Mouse (Mus musculus): Measurements from ENCODE around the gene Hipk4. TPM values are rescaled to one million over a fixed set of nuclear protein-coding genes. Genes with fewer than 3 reads are reported as not detected.
A peak's percentile ranks its signal among the peaks of the same experiment; 100 is the strongest.

Hipk4 gene
- total and polyA plus RNA-seq, 2 experiments from 2014 or later: 0.73 to 1.6 TPM

GRCm38 (mm10) chr7:27486770-27487697 is 36.0 kb upstream of the Hipk4 start, which contains the start of gene Sertad1:
TSS of gene Sertad1 (plus strand) at chr7:27486910.
- Histone ChIP-seq H3K4me1 (ENCODE audit: insufficient read depth, low read length) (no peaks in the 10 kb centered on the region; the same call in 1 of the 2 replicates), H3K27ac (peak within 1 kb of the TSS; percentile 93), H3K9ac (replicated peaks; ENCODE audit: low read length) (peak within 1 kb of the TSS; percentile 89), H3K4me3 (ENCODE audit: low read length) (peak within 1 kb of the TSS; percentile 78), H3K36me3 (ENCODE audit: insufficient read depth, low read length) (no peaks in the 10 kb centered on the region), H3K27me3 (ENCODE audit: insufficient read depth, low read length) (no peaks in the 10 kb centered on the region), H3K4me2 (ENCODE audit: low read depth, low read length) (peak within 1 kb of the TSS; percentile 55), H3K9me3 (ENCODE audit: low read length) (no peaks in the 10 kb centered on the region)
- peak; percentile 57 for TF ChIP-seq CTCF (IDR thresholded peaks at IDR 0.05; ENCODE audit: low read depth)
- DNase-seq (ENCODE audit: low spot score) (peak; percentile 99), ATAC-seq (peak; percentile 98)
- WGBS: under 1% methylated on average over 56 of the region's 80 CpGs

GRCm38 (mm10) chr7:27487740-27488268 is 35.3 kb upstream of the Hipk4 start:
- Histone ChIP-seq H3K4me2 (ENCODE audit: low read depth, low read length) (peak overlapping the region; percentile 55), H3K4me3 (ENCODE audit: low read length) (peak overlapping the region; percentile 78), H3K9me3 (ENCODE audit: low read length) (no peaks in the 10 kb centered on the region), H3K27me3 (ENCODE audit: insufficient read depth, low read length) (no peaks in the 10 kb centered on the region), H3K27ac (peak overlapping the region; percentile 93), H3K36me3 (ENCODE audit: insufficient read depth, low read length) (no peaks in the 10 kb centered on the region), H3K9ac (replicated peaks; ENCODE audit: low read length) (peak overlapping the region; percentile 89), H3K4me1 (ENCODE audit: insufficient read depth, low read length) (no peaks in the 10 kb centered on the region; the same call in 1 of the 2 replicates)
- no peak for ATAC-seq
- DNase-seq (ENCODE audit: low spot score): no peak
- WGBS: 4% methylated on average over 13 of the region's 13 CpGs
- no peak for TF ChIP-seq CTCF (IDR thresholded peaks at IDR 0.05; ENCODE audit: low read depth)

GRCm38 (mm10) chr7:27489270-27489869 is 33.7 kb upstream of the Hipk4 start:
- no peak for TF ChIP-seq CTCF (IDR thresholded peaks at IDR 0.05; ENCODE audit: low read depth)
- no peaks in the 10 kb centered on the region for H3K27me3 ChIP-seq (ENCODE audit: insufficient read depth, low read length)
- DNase-seq (ENCODE audit: low spot score): no peak
- 88% methylated on average over 25 of the region's 25 CpGs for WGBS
- no peak overlapping the region for H3K4me3 ChIP-seq (ENCODE audit: low read length)
- ATAC-seq: no peak
- H3K36me3 ChIP-seq (ENCODE audit: insufficient read depth, low read length): no peaks in the 10 kb centered on the region
- H3K9ac ChIP-seq (replicated peaks; ENCODE audit: low read length): no peak overlapping the region
- H3K4me1 ChIP-seq (ENCODE audit: insufficient read depth, low read length): no peaks in the 10 kb centered on the region; the same call in 1 of the 2 replicates
- no peak overlapping the region for H3K4me2 ChIP-seq (ENCODE audit: low read depth, low read length)
- H3K27ac ChIP-seq: no peak overlapping the region
- H3K9me3 ChIP-seq (ENCODE audit: low read length): no peaks in the 10 kb centered on the region

GRCm38 (mm10) chr7:27490227-27490542 is 32.9 kb upstream of the Hipk4 start:
- peak overlapping the region; percentile 23 for H3K4me3 ChIP-seq (ENCODE audit: low read length)
- no peak for ATAC-seq
- no peak for TF ChIP-seq CTCF (IDR thresholded peaks at IDR 0.05; ENCODE audit: low read depth)
- no peaks in the 10 kb centered on the region for H3K27me3 ChIP-seq (ENCODE audit: insufficient read depth, low read length)
- WGBS: 51% methylated on average over 4 of the region's 4 CpGs
- H3K27ac ChIP-seq: peak overlapping the region; percentile 42
- H3K4me2 ChIP-seq (ENCODE audit: low read depth, low read length): peak overlapping the region; percentile 51
- no peaks in the 10 kb centered on the region for H3K9me3 ChIP-seq (ENCODE audit: low read length)
- H3K36me3 ChIP-seq (ENCODE audit: insufficient read depth, low read length): no peaks in the 10 kb centered on the region
- H3K4me1 ChIP-seq (ENCODE audit: insufficient read depth, low read length): no peaks in the 10 kb centered on the region; the same call in 1 of the 2 replicates
- no peak for DNase-seq (ENCODE audit: low spot score)
- peak overlapping the region; percentile 30; the same call in 1 of the 2 replicates for H3K9ac ChIP-seq (replicated peaks; ENCODE audit: low read length)

GRCm38 (mm10) chr7:27490543-27491329 is 32.3 kb upstream of the Hipk4 start:
- peak; percentile 22; the same call in 1 of the 2 replicates for ATAC-seq

GRCm38 (mm10) chr7:27491856-27492255 is 31.2 kb upstream of the Hipk4 start:
- DNase-seq (ENCODE audit: low spot score): no peak
- Histone ChIP-seq H3K27ac (no peak overlapping the region), H3K36me3 (ENCODE audit: insufficient read depth, low read length) (no peaks in the 10 kb centered on the region), H3K9me3 (ENCODE audit: low read length) (no peaks in the 10 kb centered on the region), H3K4me3 (ENCODE audit: low read length) (no peak overlapping the region), H3K4me1 (ENCODE audit: insufficient read depth, low read length) (no peaks in the 10 kb centered on the region; the same call in 1 of the 2 replicates), H3K4me2 (ENCODE audit: low read depth, low read length) (no peak overlapping the region), H3K9ac (replicated peaks; ENCODE audit: low read length) (no peak overlapping the region), H3K27me3 (ENCODE audit: insufficient read depth, low read length) (no peaks in the 10 kb centered on the region)
- no peak for TF ChIP-seq CTCF (IDR thresholded peaks at IDR 0.05; ENCODE audit: low read depth)
- 71% methylated on average over 7 of the region's 7 CpGs for WGBS
- ATAC-seq: no peak

More at GRCm38 (mm10) chr7:27490543-27491329, 32.3 kb upstream of the Hipk4 start:
- Histone ChIP-seq H3K9ac (replicated peaks; ENCODE audit: low read length) (peak overlapping the region; percentile 30; the same call in 1 of the 2 replicates), H3K27ac (peak overlapping the region; percentile 42), H3K4me3 (ENCODE audit: low read length) (peak overlapping the region; percentile 23), H3K4me1 (ENCODE audit: insufficient read depth, low read length) (no peaks in the 10 kb centered on the region; the same call in 1 of the 2 replicates), H3K27me3 (ENCODE audit: insufficient read depth, low read length) (no peaks in the 10 kb centered on the region), H3K4me2 (ENCODE audit: low read depth, low read length) (peak overlapping the region; percentile 51), H3K9me3 (ENCODE audit: low read length) (no peaks in the 10 kb centered on the region), H3K36me3 (ENCODE audit: insufficient read depth, low read length) (no peaks in the 10 kb centered on the region)
- WGBS: 4% methylated on average over 30 of the region's 33 CpGs
- peak; percentile 57 for TF ChIP-seq CTCF (IDR thresholded peaks at IDR 0.05; ENCODE audit: low read depth)
- peak; percentile 67 for DNase-seq (ENCODE audit: low spot score)
